Mouse (Mus musculus) thymus, postnatal 4 days (tissue): Measurements from ENCODE around the gene Tmem132d.
"Not testable (repeated sequence)": the region's sequence is repeated elsewhere in the genome, so short reads cannot be mapped to it uniquely, and the experiment has no call there.

ENCODE experiments used
- DNase-seq: peaks from one replicate; pipeline ENCODE4 v3.0.0; 2021

The Tmem132d gene

GRCm38 (mm10) chr5:127755594-127755993 lies 677.3 kb downstream of the Tmem132d start:
- no peak for DNase-seq

GRCm38 (mm10) chr5:127751262-127751975 lies 681.5 kb downstream of the Tmem132d start:
- DNase-seq = no peak

GRCm38 (mm10) chr5:127749540-127749939 lies 683.3 kb downstream of the Tmem132d start:
- DNase-seq = not testable (repeated sequence)

- DNase-seq = no peak
These were observed 691.5 kb downstream of the Tmem132d start for GRCm38 (mm10) chr5:127741331-127741730.
